Mouse (Mus musculus): ENCODE results near the gene Gm21887. TPM values are rescaled to one million over a fixed set of nuclear protein-coding genes. Genes with fewer than 3 reads are reported as not detected.
"Not testable (repeated sequence)": the region's sequence is repeated elsewhere in the genome, so short reads cannot be mapped to it uniquely, and the experiment has no call there.

The Gm21887 gene
- polyA plus RNA-seq, 1 experiment = 9.0 TPM

- peaks cover 27% of the 10 kb centered on the region for H3K36me3 ChIP-seq (ENCODE audit: control insufficient read depth, insufficient read depth, low read length)
Measured at GRCm38 (mm10) chrX:169984853-169985252, 24.6 kb upstream of the Gm21887 start.

DNA sequence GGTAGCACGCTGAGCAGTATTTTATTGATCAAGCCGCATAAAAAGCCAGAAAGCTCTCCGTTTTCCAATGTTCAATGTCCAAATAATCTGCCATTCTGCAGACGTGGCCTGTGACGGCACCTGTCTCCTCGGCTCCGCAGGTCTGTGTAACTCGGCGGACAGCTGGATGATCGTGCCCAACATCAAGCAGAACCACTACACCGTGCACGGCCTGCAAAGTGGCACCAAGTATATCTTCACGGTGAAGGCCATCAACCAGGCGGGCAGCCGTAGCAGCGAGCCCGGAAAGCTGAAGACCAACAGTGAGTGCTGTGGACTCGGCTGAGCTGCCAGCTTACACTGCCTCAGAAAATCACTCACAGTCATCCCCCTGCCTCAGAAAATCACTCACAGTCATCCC is 23.7 kb upstream of the Gm21887 start:
- H3K4me3 ChIP-seq (ENCODE audit: low read depth, low read length); H3K4me1 ChIP-seq (ENCODE audit: control insufficient read depth, insufficient read depth, insufficient read length, low read length); H3K27me3 ChIP-seq (ENCODE audit: control insufficient read depth, insufficient read depth, low read length); H3K27ac ChIP-seq (ENCODE audit: insufficient read depth, low read depth, low read length): not testable (repeated sequence)
- WGBS = 84% methylated on average over 18 of the region's 18 CpGs
- peaks cover 30% of the 10 kb centered on the region for H3K36me3 ChIP-seq (ENCODE audit: control insufficient read depth, insufficient read depth, low read length)

More at GRCm38 (mm10) chrX:169984853-169985252, 24.6 kb upstream of the Gm21887 start:
- H3K27ac ChIP-seq (ENCODE audit: insufficient read depth, low read depth, low read length); H3K4me1 ChIP-seq (ENCODE audit: control insufficient read depth, insufficient read depth, insufficient read length, low read length); H3K4me3 ChIP-seq (ENCODE audit: low read depth, low read length); H3K27me3 ChIP-seq (ENCODE audit: control insufficient read depth, insufficient read depth, low read length): not testable (repeated sequence)
- WGBS = 90% methylated on average over 21 of the region's 21 CpGs

GRCm38 (mm10) chrX:169986519-169987367 is 22.7 kb upstream of the Gm21887 start:
- 67% methylated on average over 51 of the region's 51 CpGs for WGBS
- Histone ChIP-seq H3K36me3 (ENCODE audit: control insufficient read depth, insufficient read depth, low read length) (peaks cover 30% of the 10 kb centered on the region), H3K4me3 (ENCODE audit: low read depth, low read length) (peak overlapping the region; percentile 48)
- not testable (repeated sequence) for H3K4me1 ChIP-seq (ENCODE audit: control insufficient read depth, insufficient read depth, insufficient read length, low read length); H3K27ac ChIP-seq (ENCODE audit: insufficient read depth, low read depth, low read length); H3K27me3 ChIP-seq (ENCODE audit: control insufficient read depth, insufficient read depth, low read length)

GRCm38 (mm10) chrX:169987368-169987837 is 22.1 kb upstream of the Gm21887 start:
- H3K4me3 ChIP-seq (ENCODE audit: low read depth, low read length); H3K27me3 ChIP-seq (ENCODE audit: control insufficient read depth, insufficient read depth, low read length); H3K4me1 ChIP-seq (ENCODE audit: control insufficient read depth, insufficient read depth, insufficient read length, low read length); H3K27ac ChIP-seq (ENCODE audit: insufficient read depth, low read depth, low read length): not testable (repeated sequence)
- 88% methylated on average over 28 of the region's 28 CpGs for WGBS
- peaks cover 30% of the 10 kb centered on the region for H3K36me3 ChIP-seq (ENCODE audit: control insufficient read depth, insufficient read depth, low read length)

- H3K4me3 ChIP-seq (ENCODE audit: low read depth, low read length); H3K4me1 ChIP-seq (ENCODE audit: control insufficient read depth, insufficient read depth, insufficient read length, low read length); H3K27me3 ChIP-seq (ENCODE audit: control insufficient read depth, insufficient read depth, low read length); H3K27ac ChIP-seq (ENCODE audit: insufficient read depth, low read depth, low read length): not testable (repeated sequence)
- H3K36me3 ChIP-seq (ENCODE audit: control insufficient read depth, insufficient read depth, low read length) = peaks cover 30% of the 10 kb centered on the region
- WGBS = 93% methylated on average over 56 of the region's 56 CpGs
Measured at GRCm38 (mm10) chrX:169988571-169989218, 20.8 kb upstream of the Gm21887 start.

GRCm38 (mm10) chrX:169989219-169989595 is 20.3 kb upstream of the Gm21887 start:
- H3K27me3 ChIP-seq (ENCODE audit: control insufficient read depth, insufficient read depth, low read length); H3K4me1 ChIP-seq (ENCODE audit: control insufficient read depth, insufficient read depth, insufficient read length, low read length); H3K4me3 ChIP-seq (ENCODE audit: low read depth, low read length); H3K27ac ChIP-seq (ENCODE audit: insufficient read depth, low read depth, low read length): not testable (repeated sequence)
- WGBS = 83% methylated on average over 8 of the region's 8 CpGs
- H3K36me3 ChIP-seq (ENCODE audit: control insufficient read depth, insufficient read depth, low read length) = peaks cover 29% of the 10 kb centered on the region

DNA sequence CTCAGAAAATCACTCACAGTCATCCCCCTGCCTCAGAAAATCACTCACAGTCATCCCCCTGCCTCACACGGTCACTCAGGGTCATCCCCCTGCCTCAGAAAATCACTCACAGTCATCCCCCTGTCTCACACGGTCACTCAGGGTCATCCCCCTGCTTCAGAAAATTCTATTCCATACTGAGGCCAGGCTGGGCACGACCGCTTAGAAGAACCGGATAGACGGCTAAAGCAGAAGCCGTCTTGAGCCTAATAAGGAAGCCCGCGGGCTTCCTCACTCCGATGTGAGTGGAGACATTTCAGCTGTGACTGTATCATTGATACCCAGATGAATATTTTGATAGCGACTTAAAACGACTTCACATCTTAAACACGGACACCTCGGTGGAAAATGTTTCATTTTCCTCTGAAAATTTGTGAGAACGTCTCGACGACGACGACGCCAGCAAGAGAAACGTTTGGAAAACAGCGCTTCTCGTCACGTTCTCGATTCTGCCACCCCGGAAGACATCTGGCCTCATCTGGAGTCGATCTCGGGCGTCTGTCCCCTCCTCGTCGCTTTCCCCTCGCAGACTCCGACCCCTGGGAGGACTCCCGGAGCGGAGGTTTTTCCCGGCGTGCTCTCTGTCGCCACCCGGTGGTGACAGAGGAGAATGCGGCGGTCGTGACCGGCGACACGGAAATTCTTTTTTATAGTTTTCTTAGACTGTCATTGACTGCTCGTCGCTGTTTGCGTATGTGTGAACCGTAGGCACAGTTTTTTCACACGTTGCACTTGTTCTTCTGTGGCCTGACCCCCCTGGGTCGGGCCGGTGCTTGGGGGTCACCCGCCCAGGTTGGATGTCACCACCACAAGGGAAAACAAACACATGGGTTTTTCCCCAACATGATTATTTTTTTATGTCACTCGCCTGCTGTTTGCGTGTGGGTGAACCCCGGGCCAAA is 19.5 kb upstream of the Gm21887 start:
- Histone ChIP-seq H3K4me3 (ENCODE audit: low read depth, low read length) (peak overlapping the region; percentile 37), H3K36me3 (ENCODE audit: control insufficient read depth, insufficient read depth, low read length) (peaks cover 23% of the 10 kb centered on the region)
- H3K27ac ChIP-seq (ENCODE audit: insufficient read depth, low read depth, low read length); H3K4me1 ChIP-seq (ENCODE audit: control insufficient read depth, insufficient read depth, insufficient read length, low read length); H3K27me3 ChIP-seq (ENCODE audit: control insufficient read depth, insufficient read depth, low read length): not testable (repeated sequence)
- 82% methylated on average over 56 of the region's 56 CpGs for WGBS

DNA sequence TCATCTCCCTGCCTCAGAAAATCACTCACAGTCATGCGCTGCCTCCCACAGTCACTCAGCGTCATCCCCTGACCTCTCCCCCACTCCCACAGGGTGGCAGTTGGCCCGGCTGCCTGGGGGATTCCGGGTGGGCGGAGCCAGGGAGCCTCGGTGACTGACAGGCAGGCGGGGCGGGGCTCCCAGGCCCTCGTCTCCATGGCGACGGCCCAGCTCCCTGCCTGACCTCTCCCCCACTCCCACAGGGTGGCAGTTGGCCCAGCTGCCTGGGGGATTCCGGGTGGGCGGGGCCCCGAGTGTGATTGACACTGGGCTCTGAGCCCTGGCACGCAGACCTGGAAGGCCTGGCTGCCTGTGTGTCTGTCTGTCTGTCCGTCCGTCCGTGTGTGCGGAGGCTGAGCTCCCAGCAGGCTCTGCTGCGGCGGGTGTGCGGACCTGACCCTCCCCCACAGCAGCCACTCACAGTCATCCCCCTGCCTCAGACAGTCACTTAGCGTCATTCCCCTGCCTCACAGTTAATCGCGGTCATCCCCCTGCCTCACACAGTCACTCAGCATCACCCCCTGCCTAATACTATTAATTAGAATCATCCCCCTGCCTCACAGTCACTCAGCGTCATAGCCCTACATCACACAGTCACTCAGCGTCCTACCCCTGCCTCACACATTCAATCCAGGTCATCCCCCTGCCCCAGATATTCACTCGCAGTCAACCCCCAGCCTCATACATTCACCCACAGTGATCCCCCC is 18.2 kb upstream of the Gm21887 start:
- H3K27me3 ChIP-seq (ENCODE audit: control insufficient read depth, insufficient read depth, low read length); H3K27ac ChIP-seq (ENCODE audit: insufficient read depth, low read depth, low read length); H3K4me1 ChIP-seq (ENCODE audit: control insufficient read depth, insufficient read depth, insufficient read length, low read length): not testable (repeated sequence)
- 14% methylated on average over 12 of the region's 28 CpGs for WGBS
- H3K36me3 ChIP-seq (ENCODE audit: control insufficient read depth, insufficient read depth, low read length) = peaks cover 15% of the 10 kb centered on the region
- H3K4me3 ChIP-seq (ENCODE audit: low read depth, low read length) = peak overlapping the region; percentile 28

- H3K27me3 ChIP-seq (ENCODE audit: control insufficient read depth, insufficient read depth, low read length); H3K4me3 ChIP-seq (ENCODE audit: low read depth, low read length): not testable (repeated sequence)
- WGBS = 20% methylated on average over 9 of the region's 15 CpGs
Measured at GRCm38 (mm10) chrX:169992086-169992930, 17.2 kb upstream of the Gm21887 start.

More at GRCm38 (mm10) chrX:169992086-169992930, 17.2 kb upstream of the Gm21887 start:
- not testable (repeated sequence) for H3K27ac ChIP-seq (ENCODE audit: insufficient read depth, low read depth, low read length); H3K4me1 ChIP-seq (ENCODE audit: control insufficient read depth, insufficient read depth, insufficient read length, low read length)
- peaks cover 11% of the 10 kb centered on the region for H3K36me3 ChIP-seq (ENCODE audit: control insufficient read depth, insufficient read depth, low read length)
